Mouse (Mus musculus) hindbrain, embryonic 11.5 days (tissue): ENCODE measurements around the gene Hist1h2ae. TPM values are rescaled to one million over a fixed set of nuclear protein-coding genes. Genes with fewer than 3 reads are reported as not detected.

Experiments
- ATAC-seq: fragments of 200-750 bp; cut with Nextera tagmentation; 2 replicates; pipeline ENCODE4 v1.8.0; 2017; ENCODE audit warnings: mild to moderate bottlenecking, moderate TSS enrichment, moderate library complexity; ENCODE audit not compliant: low FRiP score
- DNase-seq: peaks from one replicate; pipeline ENCODE4 v3.0.0-alpha.2; 2015; ENCODE audit warnings: low spot score
- H3K27ac ChIP-seq: fragments of 300-500 bp; sonication (generic); 2 replicates; pipeline ENCODE4 v1.5.1; 2014; ENCODE audit warnings: mild to moderate bottlenecking, low read depth, low read length
- H3K27me3 ChIP-seq: fragments of 300-500 bp; sonication (generic); 2 replicates; pipeline ENCODE4 v1.6.1; 2014; ENCODE audit warnings: mild to moderate bottlenecking, low read length, moderate library complexity, mixed read lengths; ENCODE audit not compliant: control insufficient read depth, insufficient read depth
- H3K36me3 ChIP-seq: fragments of 300-500 bp; sonication (generic); 2 replicates; pipeline ENCODE4 v1.6.1; 2014; ENCODE audit warnings: mild to moderate bottlenecking, low read length, moderate library complexity, mixed read lengths; ENCODE audit not compliant: control insufficient read depth, insufficient read depth
- H3K4me1 ChIP-seq: fragments of 300-500 bp; sonication (generic); replicated peaks from 2 replicates; pipeline ENCODE4 v1.6.1; 2014; ENCODE audit warnings: low read length, mixed read lengths; ENCODE audit not compliant: control insufficient read depth, insufficient read depth
- H3K4me2 ChIP-seq: fragments of 300-500 bp; sonication (generic); replicated peaks from 2 replicates; pipeline ENCODE4 v1.6.1; 2014; ENCODE audit warnings: mild to moderate bottlenecking, low read depth, low read length
- H3K4me3 ChIP-seq: fragments of 300-500 bp; sonication (generic); 2 replicates; pipeline ENCODE4 v1.5.1; 2014; ENCODE audit warnings: low read depth, low read length
- H3K9ac ChIP-seq: fragments of 300-500 bp; sonication (generic); 2 replicates; pipeline ENCODE4 v1.6.1; 2014; ENCODE audit warnings: low read depth, low read length
- H3K9me3 ChIP-seq: fragments of 300-500 bp; sonication (generic); 2 replicates; pipeline ENCODE4 v1.6.1; 2016; ENCODE audit warnings: low read length; ENCODE audit not compliant: control insufficient read depth
- WGBS: fragments of 180-500 bp; shearing (Covaris S2); extraction: QIAGEN DNeasy Blood & Tissue Kit; methylation state at CpG from one replicate; pipeline ENCODE4 v1.1.7; 2014; 5-methylcytosine and 5-hydroxymethylcytosine counted together
- polyA plus RNA-seq: library from polyadenylated mRNA; unstranded; fragments of >200 nt; fragmentation: Nextera tagmentation; extraction: Ambion mirVana; gene quantifications from 2 replicates; pipeline ENCODE4 v1.2.1, GENCODE M21; 2014

Hist1h2ae gene
- polyA plus RNA-seq, result 70.9 and 82.9 TPM in 2 replicates

DNA sequence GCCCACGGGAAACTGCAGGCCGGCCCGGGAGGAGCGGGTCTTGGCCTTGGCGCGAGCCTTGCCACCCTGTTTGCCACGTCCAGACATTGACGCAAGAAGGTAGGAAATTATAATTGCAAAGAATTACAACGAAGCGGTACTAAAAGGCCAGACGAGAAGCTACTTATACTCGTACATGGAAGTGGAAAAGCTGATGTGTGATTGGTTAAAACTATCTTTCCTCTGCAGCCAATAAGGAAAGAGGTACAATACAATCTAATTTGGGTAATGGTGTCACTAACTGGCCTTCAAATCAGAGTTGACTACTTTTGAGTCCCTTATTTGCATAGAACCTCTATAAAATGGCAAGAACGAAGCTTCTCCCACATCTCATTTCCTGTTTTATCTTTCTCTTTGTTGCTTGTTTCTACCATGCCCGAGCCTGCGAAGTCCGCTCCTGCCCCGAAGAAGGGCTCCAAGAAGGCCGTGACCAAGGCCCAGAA, at the start of gene Hist1h2ae, which contains the start of gene Hist1h2bg:
Gene Hist1h2ae, minus strand, starts transcription at position 199 of the 482 bp plus-strand sequence.
Gene Hist1h2bg, plus strand, starts transcription at position 375 of the 482 bp plus-strand sequence.
- H3K4me1 ChIP-seq, result no peaks in the 10 kb centered on the region
- under 1% methylated on average over 17 of the region's 18 CpGs for WGBS
- H3K4me3 ChIP-seq, result peak within 1 kb of the TSS; percentile 39
- DNase-seq, result peak; percentile 80
- H3K36me3 ChIP-seq, result no peaks in the 10 kb centered on the region
- H3K27ac ChIP-seq, result peak within 1 kb of the TSS; percentile 94
- H3K9me3 ChIP-seq, result no peaks in the 10 kb centered on the region
- peak within 1 kb of the TSS; percentile 65 for H3K9ac ChIP-seq
- H3K4me2 ChIP-seq, result peak within 1 kb of the TSS; percentile 63
- ATAC-seq, result peak; percentile 91
- H3K27me3 ChIP-seq, result no peaks in the 10 kb centered on the region

DNA sequence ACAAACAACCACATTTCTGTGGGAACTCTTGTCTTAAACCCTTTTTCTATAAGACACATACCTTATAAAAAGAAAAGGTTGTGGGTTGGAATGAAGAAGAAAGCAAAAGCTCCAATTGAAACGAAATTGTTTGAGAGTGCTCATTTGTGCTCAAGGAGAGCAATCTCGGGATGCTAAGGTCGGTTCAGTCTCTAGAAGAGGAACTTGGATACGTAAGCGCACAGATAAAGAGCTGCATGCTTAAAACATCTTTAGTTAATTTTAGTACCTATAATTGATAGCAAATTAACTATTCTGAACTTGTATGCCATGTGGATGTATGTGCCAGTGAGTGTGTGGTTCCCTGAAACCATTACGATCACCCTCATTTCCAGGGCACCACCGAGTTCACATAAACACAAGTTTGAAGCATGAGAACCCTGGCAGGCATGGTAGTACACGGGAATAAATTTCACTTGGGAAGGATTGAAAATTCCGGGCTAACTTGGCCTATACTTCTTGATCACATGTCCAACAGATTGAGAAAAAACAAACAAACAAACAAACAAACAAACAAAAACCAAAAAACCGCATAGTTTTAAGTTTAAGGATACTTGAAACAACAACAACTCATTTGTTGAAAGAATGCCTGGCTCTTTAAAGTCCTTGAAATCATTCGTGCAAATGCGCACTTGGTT, 49.2 kb upstream of the Hist1h2ae start:
- H3K4me2 ChIP-seq, result peak overlapping the region; percentile 93
- 59% methylated on average over 12 of the region's 12 CpGs for WGBS
- H3K9ac ChIP-seq, result peak overlapping the region; percentile 89
- no peaks in the 10 kb centered on the region for H3K27me3 ChIP-seq
- no peaks in the 10 kb centered on the region for H3K4me1 ChIP-seq
- ATAC-seq (no peak), DNase-seq (peak; percentile 19)
- H3K27ac ChIP-seq, result peak overlapping the region; percentile 96
- H3K4me3 ChIP-seq, result peak overlapping the region; percentile 61
- no peaks in the 10 kb centered on the region for H3K9me3 ChIP-seq
- H3K36me3 ChIP-seq, result no peaks in the 10 kb centered on the region

GRCm38 (mm10) chr13:23611638-23612037, 40.6 kb upstream of the Hist1h2ae start:
- H3K27ac ChIP-seq, result no peak overlapping the region
- H3K4me2 ChIP-seq, result no peak overlapping the region
- ATAC-seq, result no peak
- H3K9ac ChIP-seq, result no peak overlapping the region
- no peaks in the 10 kb centered on the region for H3K36me3 ChIP-seq
- H3K9me3 ChIP-seq, result no peaks in the 10 kb centered on the region
- WGBS, result 89% methylated on average over 3 of the region's 3 CpGs
- H3K27me3 ChIP-seq, result no peaks in the 10 kb centered on the region
- H3K4me3 ChIP-seq, result no peak overlapping the region
- DNase-seq, result no peak
- no peaks in the 10 kb centered on the region for H3K4me1 ChIP-seq

DNA sequence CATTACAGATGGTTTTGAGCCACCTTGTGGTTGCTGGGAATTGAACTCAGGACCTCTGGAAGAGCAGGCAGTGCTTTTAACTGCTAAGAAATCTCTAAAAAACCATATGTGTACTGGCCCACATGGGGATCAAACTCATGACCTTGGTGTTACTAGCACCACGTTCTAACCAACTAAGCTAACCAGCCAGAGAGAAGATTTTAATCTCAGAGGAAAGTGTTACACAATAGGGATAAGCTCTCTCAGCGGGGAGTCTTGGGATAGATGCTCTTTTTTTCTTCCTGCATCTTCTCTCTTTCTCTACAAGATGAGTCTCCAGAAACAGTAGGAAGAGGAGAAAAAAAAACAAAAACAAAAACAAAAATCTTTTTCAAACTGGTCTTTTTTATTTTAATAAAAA, 39.4 kb upstream of the Hist1h2ae start:
- H3K9ac ChIP-seq, result no peak overlapping the region
- H3K4me3 ChIP-seq, result no peak overlapping the region
- H3K9me3 ChIP-seq, result no peaks in the 10 kb centered on the region
- H3K27me3 ChIP-seq, result no peaks in the 10 kb centered on the region
- H3K4me1 ChIP-seq, result no peaks in the 10 kb centered on the region
- H3K36me3 ChIP-seq, result no peaks in the 10 kb centered on the region
- no peak overlapping the region for H3K27ac ChIP-seq
- no peak overlapping the region for H3K4me2 ChIP-seq
- no peak for DNase-seq
- WGBS, result 79% methylated on average over 2 of the region's 2 CpGs
- no peak for ATAC-seq

DNA sequence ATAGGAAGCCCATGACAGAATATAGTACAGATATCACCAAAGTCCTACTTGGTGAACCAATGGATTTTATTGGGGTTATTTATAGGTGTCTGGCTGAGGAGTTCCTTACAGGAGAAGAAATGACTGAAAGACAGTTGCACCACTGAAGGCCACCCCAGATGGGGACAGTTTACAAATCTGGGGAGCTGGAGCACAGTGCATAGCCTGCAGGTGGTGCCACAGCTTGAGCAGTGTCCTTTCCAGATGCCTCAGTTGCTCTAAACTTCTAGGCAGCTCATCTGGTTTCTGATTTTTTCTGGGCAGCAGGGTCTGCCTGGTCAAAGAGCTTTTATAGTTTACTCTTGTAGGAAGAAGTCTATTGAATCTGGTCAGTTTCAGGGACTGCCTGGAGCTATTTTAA, 38.8 kb upstream of the Hist1h2ae start:
- Histone ChIP-seq H3K27ac (no peak overlapping the region), H3K27me3 (no peaks in the 10 kb centered on the region), H3K4me3 (no peak overlapping the region), H3K4me2 (no peak overlapping the region), H3K9ac (no peak overlapping the region), H3K9me3 (no peaks in the 10 kb centered on the region), H3K4me1 (no peaks in the 10 kb centered on the region), H3K36me3 (no peaks in the 10 kb centered on the region)
- no peak for ATAC-seq
- no peak for DNase-seq

- Histone ChIP-seq H3K4me3 (no peak overlapping the region), H3K9ac (no peak overlapping the region), H3K4me1 (no peaks in the 10 kb centered on the region), H3K36me3 (no peaks in the 10 kb centered on the region), H3K9me3 (no peaks in the 10 kb centered on the region), H3K27ac (no peak overlapping the region), H3K27me3 (no peaks in the 10 kb centered on the region), H3K4me2 (no peak overlapping the region)
- DNase-seq (no peak), ATAC-seq (no peak)
- 88% methylated on average over 4 of the region's 4 CpGs for WGBS
Measured at GRCm38 (mm10) chr13:23609209-23609608, 38.2 kb upstream of the Hist1h2ae start.

- Histone ChIP-seq H3K36me3 (no peaks in the 10 kb centered on the region), H3K4me3 (no peak overlapping the region), H3K27ac (no peak overlapping the region), H3K4me2 (no peak overlapping the region), H3K9ac (no peak overlapping the region), H3K4me1 (no peaks in the 10 kb centered on the region), H3K27me3 (no peaks in the 10 kb centered on the region), H3K9me3 (no peaks in the 10 kb centered on the region)
- DNase-seq (no peak), ATAC-seq (no peak)
- 88% methylated on average over 3 of the region's 3 CpGs for WGBS
Measured at GRCm38 (mm10) chr13:23605052-23605451, 34.0 kb upstream of the Hist1h2ae start.

DNA sequence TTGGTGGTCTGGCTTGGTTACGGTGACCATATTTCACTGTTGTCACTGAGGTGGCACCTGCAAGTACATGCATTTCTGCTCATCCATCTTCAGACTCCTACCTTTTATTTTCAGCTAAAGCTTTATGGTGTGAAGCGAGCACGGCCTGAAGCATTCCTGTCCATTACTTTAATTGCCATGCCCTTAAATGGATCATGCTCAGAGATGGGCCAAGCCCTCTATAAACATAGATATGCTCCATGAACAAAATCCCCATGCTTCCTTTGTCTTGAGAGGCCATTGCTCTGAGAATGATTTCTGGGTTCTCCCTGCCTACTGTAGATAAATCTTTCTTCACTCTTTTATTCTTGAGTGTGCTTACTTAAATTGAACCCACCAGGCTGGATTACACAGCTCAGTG, 33.4 kb upstream of the Hist1h2ae start:
- H3K9me3 ChIP-seq, result no peaks in the 10 kb centered on the region
- H3K9ac ChIP-seq, result no peak overlapping the region
- H3K4me3 ChIP-seq, result no peak overlapping the region
- H3K27ac ChIP-seq, result no peak overlapping the region
- ATAC-seq (no peak), DNase-seq (no peak)
- WGBS, result 90% methylated on average over 3 of the region's 3 CpGs
- H3K4me1 ChIP-seq, result no peaks in the 10 kb centered on the region
- no peaks in the 10 kb centered on the region for H3K27me3 ChIP-seq
- H3K36me3 ChIP-seq, result no peaks in the 10 kb centered on the region
- no peak overlapping the region for H3K4me2 ChIP-seq

GRCm38 (mm10) chr13:23603182-23603699, 32.2 kb upstream of the Hist1h2ae start:
- 84% methylated on average over 7 of the region's 7 CpGs for WGBS
- no peak for ATAC-seq
- H3K9ac ChIP-seq, result no peak overlapping the region
- no peaks in the 10 kb centered on the region for H3K4me1 ChIP-seq
- H3K36me3 ChIP-seq, result no peaks in the 10 kb centered on the region
- no peaks in the 10 kb centered on the region for H3K27me3 ChIP-seq
- DNase-seq, result no peak
- no peaks in the 10 kb centered on the region for H3K9me3 ChIP-seq
- no peak overlapping the region for H3K4me2 ChIP-seq
- H3K4me3 ChIP-seq, result no peak overlapping the region
- no peak overlapping the region for H3K27ac ChIP-seq
